Comparison of ENCODE assay signal across 8 mouse cellular contexts in genomic region chr16:17292751-17293150, GRCm38 (mm10). TPM values are rescaled to one million over a fixed set of nuclear protein-coding genes. Genes with fewer than 3 reads are reported as not detected.
A peak's percentile ranks its signal among the peaks of the same experiment; 100 is the strongest.
DNase-seq lines count a peak whose midpoint lies in the region; ATAC-seq and TF ChIP-seq lines count a peak whose summit lies in the region.

No protein-coding gene starts in this region.

- no peak overlapping the region for H3K4me3 ChIP-seq in embryonic fibroblast, embryonic 13.5 days (ENCODE audit: insufficient read depth, low read length)
- no peak overlapping the region for H3K4me3 ChIP-seq in kidney, postnatal 0 days (replicated peaks; ENCODE audit: low read depth, low read length)

- no peak overlapping the region for H3K4me2 ChIP-seq in kidney, postnatal 0 days (ENCODE audit: low read length)

- H3K27me3 ChIP-seq in kidney, postnatal 0 days (ENCODE audit: insufficient read depth, low read length) = no peaks in the 10 kb centered on the region

- TF ChIP-seq CTCF in embryonic fibroblast, embryonic 13.5 days (IDR thresholded peaks at IDR 0.05; ENCODE audit: borderline replicate concordance, insufficient read depth, low read length) = peak; percentile 84
- TF ChIP-seq CTCF in kidney, postnatal 0 days (IDR thresholded peaks at IDR 0.05; ENCODE audit: low read depth) = peak; percentile 98

- TF ChIP-seq POLR2A in embryonic fibroblast, embryonic 13.5 days (IDR thresholded peaks at IDR 0.05; ENCODE audit: low read depth, low read length) = no peak

- no peak overlapping the region for H3K27ac ChIP-seq in embryonic fibroblast, embryonic 13.5 days (ENCODE audit: insufficient read depth, low read length)
- no peak overlapping the region for H3K27ac ChIP-seq in kidney, postnatal 0 days

- DNase-seq in frontal cortex, postnatal 25 days (ENCODE audit: low spot score in 2 of 2) = peak; percentile 52 to 56
- peak; percentile 86 for DNase-seq in CD4-positive, CD25-positive, alpha-beta regulatory T cell, adult 2 months (ENCODE audit: low read depth, low spot score)
- DNase-seq in brain, adult 2 months (ENCODE audit: low read depth, low spot score) = peak; percentile 72
- peak; percentile 70 for DNase-seq in kidney, postnatal 0 days (ENCODE audit: low spot score)
- DNase-seq in lung, postnatal 36 days = peak; percentile 81
- DNase-seq in spleen, postnatal 14 days (ENCODE audit: low spot score in 2 of 2) = peak; percentile 60 to 78

- H3K4me1 ChIP-seq in embryonic fibroblast, embryonic 13.5 days (ENCODE audit: control insufficient read depth, insufficient read depth, low read length) = no peaks in the 10 kb centered on the region
- no peaks in the 10 kb centered on the region for H3K4me1 ChIP-seq in kidney, postnatal 0 days (replicated peaks; ENCODE audit: insufficient read depth, low read length)

- H3K9me3 ChIP-seq in kidney, postnatal 0 days (replicated peaks; ENCODE audit: low read length) = no peaks in the 10 kb centered on the region

- no peak for ATAC-seq in frontal cortex, adult (ENCODE audit: low TSS enrichment)
- ATAC-seq in kidney, postnatal 0 days (replicated peaks; ENCODE audit: low FRiP score, low read depth) = no peak

- H3K9ac ChIP-seq in kidney, postnatal 0 days (ENCODE audit: low read depth, low read length) = no peak overlapping the region

- H3K36me3 ChIP-seq in kidney, postnatal 0 days (ENCODE audit: insufficient read depth, low read length) = peaks cover 26% of the 10 kb centered on the region

- WGBS in kidney, postnatal 0 days = 0% methylated on average over 2 of the region's 2 CpGs

RNA-seq across cellular contexts. Expression of gene Tmem191c, which starts 16.9 kb away (rescaled TPM):
- polyA plus RNA-seq in embryonic fibroblast, embryonic 13.5 days (2011; ENCODE audit: insufficient read length, low read depth, missing spikeins) = 1.5 and 4.5 TPM in 2 replicates
- polyA plus RNA-seq in kidney, postnatal 0 days (2015; fragmentation: Nextera tagmentation; extraction: Ambion mirVana) = 12.4 and 15.9 TPM in 2 replicates

RNA-seq across cellular contexts. Expression of gene Serpind1, which starts 38.4 kb away (rescaled TPM):
- not detected in 2 replicates for polyA plus RNA-seq in embryonic fibroblast, embryonic 13.5 days (2011; ENCODE audit: insufficient read length, low read depth, missing spikeins)
- polyA plus RNA-seq in kidney, postnatal 0 days (2015; fragmentation: Nextera tagmentation; extraction: Ambion mirVana) = 0.14 and 0.21 TPM in 2 replicates

RNA-seq across cellular contexts. Expression of gene Hic2, which starts 59.4 kb away (rescaled TPM):
- 1.5 and 2.8 TPM in 2 replicates for polyA plus RNA-seq in embryonic fibroblast, embryonic 13.5 days (2011; ENCODE audit: insufficient read length, low read depth, missing spikeins)
- polyA plus RNA-seq in kidney, postnatal 0 days (2015; fragmentation: Nextera tagmentation; extraction: Ambion mirVana) = 2.1 and 2.4 TPM in 2 replicates
